ENCODE assay signal across 8 mouse cellular contexts in genomic region chr1:128358916-128359553, GRCm38 (mm10). TPM values are rescaled to one million over a fixed set of nuclear protein-coding genes. Genes with fewer than 3 reads are reported as not detected.
A peak's percentile ranks its signal among the peaks of the same experiment; 100 is the strongest.
DNase-seq lines count a peak whose midpoint lies in the region; ATAC-seq and TF ChIP-seq lines count a peak whose summit lies in the region.

No protein-coding gene starts in this region.

- H3K27me3 ChIP-seq in kidney, embryonic 15.5 days, result no peaks in the 10 kb centered on the region
- H3K27me3 ChIP-seq in G1E (ENCODE audit: insufficient read depth, low read length), result no peaks in the 10 kb centered on the region
- no peaks in the 10 kb centered on the region for H3K27me3 ChIP-seq in embryonic facial prominence, embryonic 10.5 days (replicated peaks; ENCODE audit: low read depth, poor library complexity, severe bottlenecking)
- H3K27me3 ChIP-seq in intestine, postnatal 0 days (replicated peaks; ENCODE audit: control insufficient read depth, insufficient read depth, low read length), result no peaks in the 10 kb centered on the region

- TF ChIP-seq CTCF in G1E (IDR thresholded peaks at IDR 0.05; ENCODE audit: low read depth, low read length), result no peak
- peak; percentile 45 for TF ChIP-seq CTCF in intestine, postnatal 0 days (IDR thresholded peaks at IDR 0.05; ENCODE audit: low read depth)

- peak; percentile 80 for ATAC-seq in kidney, embryonic 15.5 days (replicated peaks; ENCODE audit: low FRiP score)
- no peak; the same call in 1 of the 2 replicates for ATAC-seq in G1E (ENCODE audit: extremely low read depth, insufficient number of reproducible peaks, low FRiP score, poor library complexity, severe bottlenecking)
- ATAC-seq in intestine, postnatal 0 days, result peak; percentile 77
- peak; percentile 23 for ATAC-seq in megakaryocyte progenitor cell, adult 5-6 weeks (replicated peaks; ENCODE audit: poor library complexity)

- H3K9ac ChIP-seq in kidney, embryonic 15.5 days, result peak overlapping the region; percentile 83
- H3K9ac ChIP-seq in intestine, postnatal 0 days (ENCODE audit: low read depth, low read length), result peak overlapping the region; percentile 75

- peak overlapping the region; percentile 65 for H3K4me2 ChIP-seq in kidney, embryonic 15.5 days
- peak overlapping the region; percentile 82 for H3K4me2 ChIP-seq in intestine, postnatal 0 days (replicated peaks; ENCODE audit: low read depth)

- peak overlapping the region; percentile 96 for H3K27ac ChIP-seq in kidney, embryonic 15.5 days
- H3K27ac ChIP-seq in embryonic facial prominence, embryonic 10.5 days (replicated peaks), result peak overlapping the region; percentile 96
- H3K27ac ChIP-seq in intestine, postnatal 0 days (ENCODE audit: low read depth, low read length), result peak overlapping the region; percentile 71

- no peaks in the 10 kb centered on the region for H3K9me3 ChIP-seq in kidney, embryonic 15.5 days (replicated peaks)
- no peaks in the 10 kb centered on the region for H3K9me3 ChIP-seq in G1E (replicated peaks)
- H3K9me3 ChIP-seq in embryonic facial prominence, embryonic 10.5 days, result no peaks in the 10 kb centered on the region
- no peaks in the 10 kb centered on the region for H3K9me3 ChIP-seq in intestine, postnatal 0 days (ENCODE audit: control insufficient read depth)

- H3K4me1 ChIP-seq in kidney, embryonic 15.5 days, result peaks cover 32% of the 10 kb centered on the region
- peaks cover 38% of the 10 kb centered on the region for H3K4me1 ChIP-seq in G1E (ENCODE audit: insufficient read depth, low read depth, low read length)
- peaks cover 26% of the 10 kb centered on the region for H3K4me1 ChIP-seq in embryonic facial prominence, embryonic 10.5 days
- H3K4me1 ChIP-seq in intestine, postnatal 0 days (replicated peaks; ENCODE audit: control insufficient read depth, insufficient read depth, low read length), result no peaks in the 10 kb centered on the region; the same call in 1 of the 2 replicates

- under 1% methylated on average over 35 of the region's 35 CpGs for WGBS in kidney, embryonic 15.5 days
- WGBS in embryonic facial prominence, embryonic 10.5 days, result 1% methylated on average over 35 of the region's 35 CpGs
- WGBS in intestine, postnatal 0 days, result 2% methylated on average over 35 of the region's 35 CpGs

- peaks cover 51% of the 10 kb centered on the region for H3K36me3 ChIP-seq in kidney, embryonic 15.5 days
- peaks cover 63% of the 10 kb centered on the region for H3K36me3 ChIP-seq in G1E (replicated peaks)
- H3K36me3 ChIP-seq in embryonic facial prominence, embryonic 10.5 days (replicated peaks), result peaks cover 58% of the 10 kb centered on the region
- H3K36me3 ChIP-seq in intestine, postnatal 0 days (ENCODE audit: control insufficient read depth, insufficient read depth), result peaks cover 20% of the 10 kb centered on the region

- no peak for DNase-seq in kidney, adult 9 months
- peak; percentile 47 for DNase-seq in G1E (ENCODE audit: low spot score)
- peak; percentile 61 for DNase-seq in embryonic facial prominence, embryonic 10.5 days (ENCODE audit: low spot score)
- no peak for DNase-seq in right cerebral cortex, adult 18-20 months
- DNase-seq in thymus, postnatal 10 days (ENCODE audit: low spot score in 2 of 2), result no peak

- H3K4me3 ChIP-seq in kidney, embryonic 15.5 days (replicated peaks), result peak overlapping the region; percentile 91
- peak overlapping the region; percentile 90 for H3K4me3 ChIP-seq in G1E (ENCODE audit: low read depth, low read length)
- peak overlapping the region; percentile 87 for H3K4me3 ChIP-seq in embryonic facial prominence, embryonic 10.5 days
- H3K4me3 ChIP-seq in intestine, postnatal 0 days (ENCODE audit: low read depth, low read length), result peak overlapping the region; percentile 88

RNA-seq across cellular contexts. Expression of gene Mcm6, which starts 0.4 kb away (rescaled TPM):
- polyA plus RNA-seq in kidney, embryonic 15.5 days (2015; fragmentation: Nextera tagmentation; extraction: Ambion mirVana), result 253 and 265 TPM in 2 replicates
- total RNA-seq in G1E (2014; fragmentation: Nextera tagmentation), result 320 and 323 TPM in 2 replicates
- 443 and 444 TPM in 2 replicates for total RNA-seq in G1E (2017)
- 69.2 and 70.4 TPM in 2 replicates for polyA plus RNA-seq in G1E (2012)
- 308 and 329 TPM in 2 replicates for polyA plus RNA-seq in embryonic facial prominence, embryonic 10.5 days (2016; fragmentation: Nextera tagmentation; extraction: Ambion mirVana)
- polyA plus RNA-seq in intestine, postnatal 0 days (2015; fragmentation: Nextera tagmentation; extraction: Ambion mirVana), result 56.7 and 59.6 TPM in 2 replicates
- total RNA-seq in megakaryocyte progenitor cell, adult 5-6 weeks (2015), result 331 and 334 TPM in 2 replicates
- total RNA-seq in megakaryocyte progenitor cell, adult 5-6 weeks (2017), result 411 and 429 TPM in 2 replicates

RNA-seq across cellular contexts. Expression of gene Lct, which starts 30.9 kb away (rescaled TPM):
- polyA plus RNA-seq in kidney, embryonic 15.5 days (2015; fragmentation: Nextera tagmentation; extraction: Ambion mirVana), result 0.10 TPM in 2 replicates
- total RNA-seq in G1E (2014; fragmentation: Nextera tagmentation), result 0.10 and 0.15 TPM in 2 replicates
- 0.22 and 0.23 TPM in 2 replicates for total RNA-seq in G1E (2017)
- polyA plus RNA-seq in G1E (2012), result not detected in 2 replicates
- polyA plus RNA-seq in embryonic facial prominence, embryonic 10.5 days (2016; fragmentation: Nextera tagmentation; extraction: Ambion mirVana), result 0.31 and 0.55 TPM in 2 replicates
- 119 and 136 TPM in 2 replicates for polyA plus RNA-seq in intestine, postnatal 0 days (2015; fragmentation: Nextera tagmentation; extraction: Ambion mirVana)
- total RNA-seq in megakaryocyte progenitor cell, adult 5-6 weeks (2015), result 0.07 and 0.20 TPM in 2 replicates
- total RNA-seq in megakaryocyte progenitor cell, adult 5-6 weeks (2017), result 0.75 TPM in 1 of 2 replicates, not detected in the other

RNA-seq across cellular contexts. Expression of gene Dars, which starts 58.1 kb away (rescaled TPM):
- 169 and 178 TPM in 2 replicates for polyA plus RNA-seq in kidney, embryonic 15.5 days (2015; fragmentation: Nextera tagmentation; extraction: Ambion mirVana)
- total RNA-seq in G1E (2014; fragmentation: Nextera tagmentation) (435 and 457 TPM in 2 replicates), G1E (2017) (241 and 272 TPM in 2 replicates)
- 180 and 209 TPM in 2 replicates for polyA plus RNA-seq in G1E (2012)
- 168 and 182 TPM in 2 replicates for polyA plus RNA-seq in embryonic facial prominence, embryonic 10.5 days (2016; fragmentation: Nextera tagmentation; extraction: Ambion mirVana)
- 68.0 and 69.0 TPM in 2 replicates for polyA plus RNA-seq in intestine, postnatal 0 days (2015; fragmentation: Nextera tagmentation; extraction: Ambion mirVana)
- total RNA-seq in megakaryocyte progenitor cell, adult 5-6 weeks (2015), result 238 and 252 TPM in 2 replicates
- 287 and 313 TPM in 2 replicates for total RNA-seq in megakaryocyte progenitor cell, adult 5-6 weeks (2017)

Comparison
In these comparisons a context has a peak if more than half of its experiments do, and no peak if none do; other contexts are left out.
1. DNase-seq: peak in G1E (single experiment) and embryonic facial prominence, embryonic 10.5 days (single experiment); none in kidney, adult 9 months (single experiment), right cerebral cortex, adult 18-20 months (single experiment) and thymus, postnatal 10 days (0 of 2).
2. RNA of gene Lct, which starts 30.9 kb away (polyA plus RNA-seq): 119 to 136 TPM in intestine, postnatal 0 days; 0.31 to 0.55 TPM in embryonic facial prominence, embryonic 10.5 days, 0.10 TPM in kidney, embryonic 15.5 days and not detected in G1E; every median in the first group is over 10 times any median in the second.
3. Peak in every context shown above with its lines, with median percentiles within 50 percentile points of each other: H3K27ac ChIP-seq and H3K4me3 ChIP-seq.